Mouse (Mus musculus) midbrain, postnatal 0 days (tissue): ENCODE data around the gene Ppdpf. TPM values are rescaled to one million over a fixed set of nuclear protein-coding genes. Genes with fewer than 3 reads are reported as not detected.

Source experiments
- ATAC-seq: fragments of 200-750 bp; cut with Nextera tagmentation; 2 replicates; pipeline ENCODE4 v1.8.0; 2017; ENCODE audit warnings: moderate number of reproducible peaks, mild to moderate bottlenecking, moderate TSS enrichment, moderate library complexity; ENCODE audit not compliant: low FRiP score
- DNase-seq: peaks from one replicate; pipeline ENCODE4 v3.0.0-alpha.2; 2015; ENCODE audit warnings: low spot score
- H3K27ac ChIP-seq: fragments of 300-500 bp; sonication (generic); 2 replicates; pipeline ENCODE4 v1.5.1; 2014; ENCODE audit warnings: low read depth, mild to moderate bottlenecking, low read length, mixed read lengths
- H3K27me3 ChIP-seq: fragments of 300-500 bp; sonication (generic); 2 replicates; pipeline ENCODE4 v1.6.1; 2014; ENCODE audit warnings: low read length, control low read depth, mixed read lengths; ENCODE audit not compliant: insufficient read depth
- H3K36me3 ChIP-seq: fragments of 300-500 bp; sonication (generic); 2 replicates; pipeline ENCODE4 v1.6.1; 2014; ENCODE audit warnings: low read length, control low read depth, mixed read lengths; ENCODE audit not compliant: insufficient read depth
- H3K4me1 ChIP-seq: fragments of 300-500 bp; sonication (generic); 2 replicates; pipeline ENCODE4 v1.6.1; 2014; ENCODE audit warnings: mild to moderate bottlenecking, control low read depth, antibody characterized with exemption, low read length, mixed read lengths; ENCODE audit not compliant: insufficient read depth
- H3K4me2 ChIP-seq: fragments of 300-500 bp; sonication (generic); 2 replicates; pipeline ENCODE4 v1.6.1; 2014; ENCODE audit warnings: low read depth, mild to moderate bottlenecking, low read length, mixed read lengths; ENCODE audit not compliant: poor library complexity, severe bottlenecking
- H3K4me3 ChIP-seq: fragments of 300-500 bp; sonication (generic); 2 replicates; pipeline ENCODE4 v1.5.1; 2014; ENCODE audit warnings: low read depth, mild to moderate bottlenecking, low read length, moderate library complexity
- H3K9ac ChIP-seq: fragments of 300-500 bp; sonication (generic); replicated peaks from 2 replicates; pipeline ENCODE4 v1.6.1; 2014; ENCODE audit warnings: mild to moderate bottlenecking, low read length, moderate library complexity, mixed read lengths; ENCODE audit not compliant: poor library complexity, severe bottlenecking
- H3K9me3 ChIP-seq: fragments of 300-500 bp; sonication (generic); 2 replicates; pipeline ENCODE4 v1.6.1; 2016; ENCODE audit warnings: low read length, control low read depth
- CTCF ChIP-seq: IDR thresholded peaks from 2 replicates; pipeline ENCODE4 v1.5.1; 2016; ENCODE audit warnings: antibody characterized with exemption, mild to moderate bottlenecking
- WGBS: fragments of 180-500 bp; shearing (Covaris S2); extraction: QIAGEN DNeasy Blood & Tissue Kit; methylation state at CpG from one replicate; pipeline ENCODE4 v1.1.7; 2014; 5-methylcytosine and 5-hydroxymethylcytosine counted together
- polyA plus RNA-seq: library from polyadenylated mRNA; unstranded; fragments of >200 nt; fragmentation: Nextera tagmentation; extraction: Ambion mirVana; gene quantifications from 2 replicates; pipeline ENCODE4 v1.2.1, GENCODE M21; 2015
- total RNA-seq: library from RNA; depleted of rRNA; stranded (reverse); fragments of >200 nt; gene quantifications from 2 replicates; pipeline ENCODE4 v1.2.3, GENCODE M21; 2014

Gene Ppdpf
- total and polyA plus RNA-seq, 2 experiments from 2014 or later: 323 to 365 TPM

DNA sequence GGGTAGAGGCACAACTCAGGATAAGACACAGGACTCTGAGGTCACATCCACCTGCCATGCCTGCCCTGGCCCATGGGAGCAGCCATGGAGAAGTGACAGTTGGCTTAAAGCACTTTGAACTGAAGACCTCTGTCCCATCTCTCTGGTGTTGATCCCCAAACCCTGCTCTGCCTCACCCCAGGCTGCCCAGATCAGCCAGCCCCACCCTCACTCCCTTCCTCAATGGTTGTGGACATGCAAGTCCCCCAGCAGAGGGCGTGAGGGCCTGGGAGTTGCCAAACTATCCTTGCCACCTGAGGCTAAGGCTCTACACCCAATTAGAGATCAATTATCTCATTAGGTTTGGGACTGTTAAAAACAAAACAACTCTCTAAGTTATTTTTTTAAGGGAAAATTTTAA, 33.2 kb upstream of the Ppdpf start:
- Histone ChIP-seq H3K9me3 (no peaks in the 10 kb centered on the region), H3K4me3 (no peak overlapping the region), H3K27me3 (no peaks in the 10 kb centered on the region), H3K9ac (no peak overlapping the region), H3K27ac (no peak overlapping the region), H3K4me1 (peaks cover 29% of the 10 kb centered on the region), H3K36me3 (peaks cover 35% of the 10 kb centered on the region), H3K4me2 (no peak overlapping the region; the same call in 1 of the 2 replicates)
- no peak for ATAC-seq
- 11% methylated on average over 1 of the region's 1 CpGs for WGBS
- peak; percentile 69 for TF ChIP-seq CTCF
- DNase-seq: no peak

GRCm38 (mm10) chr2:181154361-181154760, 32.7 kb upstream of the Ppdpf start:
- ATAC-seq: no peak
- H3K27me3 ChIP-seq: no peaks in the 10 kb centered on the region
- no peak for TF ChIP-seq CTCF
- peaks cover 34% of the 10 kb centered on the region for H3K4me1 ChIP-seq
- peaks cover 35% of the 10 kb centered on the region for H3K36me3 ChIP-seq
- no peak overlapping the region for H3K9ac ChIP-seq
- H3K27ac ChIP-seq: no peak overlapping the region
- peak overlapping the region; percentile 92 for H3K4me2 ChIP-seq
- no peaks in the 10 kb centered on the region for H3K9me3 ChIP-seq
- no peak overlapping the region for H3K4me3 ChIP-seq
- 85% methylated on average over 3 of the region's 3 CpGs for WGBS
- DNase-seq: no peak

GRCm38 (mm10) chr2:181154831-181155415, 32.1 kb upstream of the Ppdpf start:
- Histone ChIP-seq H3K4me3 (peak overlapping the region; percentile 54), H3K9ac (peak overlapping the region; percentile 36; the same call in 1 of the 2 replicates), H3K36me3 (peaks cover 31% of the 10 kb centered on the region), H3K27me3 (no peaks in the 10 kb centered on the region), H3K27ac (no peak overlapping the region), H3K9me3 (no peaks in the 10 kb centered on the region), H3K4me2 (peak overlapping the region; percentile 92), H3K4me1 (peaks cover 39% of the 10 kb centered on the region)
- ATAC-seq: no peak
- no peak for DNase-seq
- TF ChIP-seq CTCF: no peak
- 85% methylated on average over 8 of the region's 8 CpGs for WGBS

DNA sequence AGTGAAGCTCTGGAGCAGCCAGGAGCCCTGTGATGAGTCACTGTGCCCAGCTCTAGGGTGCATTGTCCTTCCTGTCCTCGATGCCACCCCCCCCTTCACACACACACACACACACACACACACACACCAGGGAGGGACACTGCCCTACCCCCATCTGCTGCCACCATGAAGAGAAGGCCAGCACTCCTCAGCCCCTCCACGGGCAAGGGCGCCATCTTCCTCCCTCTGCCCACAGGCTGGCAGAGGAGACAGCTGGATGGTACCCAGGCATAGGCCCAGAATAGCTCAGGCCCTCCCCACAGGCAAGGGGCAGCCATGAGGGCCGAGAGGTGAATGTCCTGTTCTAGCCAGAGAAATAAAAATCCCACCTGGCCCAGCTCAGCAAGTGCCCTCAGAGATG, 31.2 kb upstream of the Ppdpf start:
- Histone ChIP-seq H3K9ac (peak overlapping the region; percentile 84), H3K4me2 (peak overlapping the region; percentile 92), H3K27me3 (no peaks in the 10 kb centered on the region), H3K27ac (peak overlapping the region; percentile 85), H3K9me3 (no peaks in the 10 kb centered on the region), H3K4me3 (peak overlapping the region; percentile 54), H3K4me1 (peaks cover 39% of the 10 kb centered on the region), H3K36me3 (peaks cover 22% of the 10 kb centered on the region)
- no peak for TF ChIP-seq CTCF
- ATAC-seq (peak; percentile 15; the same call in 1 of the 2 replicates), DNase-seq (no peak)
- WGBS: 64% methylated on average over 4 of the region's 4 CpGs

DNA sequence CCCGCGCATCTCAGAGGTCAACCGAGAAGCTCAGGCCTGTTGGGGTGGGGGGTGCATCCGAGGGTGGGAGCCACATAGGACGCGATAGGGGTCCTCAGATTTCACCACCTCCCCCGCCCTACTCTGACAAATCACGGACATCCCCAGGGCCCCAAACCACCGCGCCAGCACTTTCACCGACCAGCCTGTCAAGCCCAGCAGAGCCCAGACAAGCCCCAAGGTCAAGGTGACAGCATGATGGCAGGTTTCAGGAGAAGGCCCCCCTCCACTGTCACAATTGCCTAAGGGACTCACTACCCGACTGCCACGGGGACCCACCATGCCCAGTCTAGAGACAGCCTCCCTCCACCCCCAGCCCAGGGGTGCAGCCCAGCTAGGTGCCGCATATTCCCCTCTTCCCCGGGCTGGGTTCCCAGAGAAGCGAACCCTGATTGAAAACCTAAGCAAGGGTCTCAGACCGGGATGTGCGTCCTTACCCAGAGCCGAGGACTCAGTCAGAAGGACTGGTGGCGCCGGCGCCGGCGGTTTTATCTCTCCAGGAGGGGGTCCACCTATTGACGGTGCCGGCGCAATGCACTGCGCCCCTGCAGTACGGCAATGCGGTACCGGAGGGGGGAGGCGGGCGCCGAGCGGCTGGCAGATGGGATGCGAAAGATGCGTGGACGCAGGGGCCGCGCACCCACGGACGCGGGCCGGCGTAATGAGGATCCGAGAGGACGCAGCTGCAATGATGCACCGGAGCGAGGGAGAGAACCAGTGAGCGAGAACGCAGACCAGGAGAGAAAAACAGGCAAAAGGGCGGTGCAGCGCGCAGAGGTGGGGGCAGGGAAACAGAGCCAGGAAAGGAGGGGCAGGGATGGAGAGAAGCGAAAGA, 30.6 kb upstream of the Ppdpf start, which contains the start of gene Eef1a2:
TSS of gene Eef1a2 (minus strand) at position 767 of the 874 bp plus-strand sequence.
- WGBS: 2% methylated on average over 55 of the region's 55 CpGs
- DNase-seq (peak; percentile 81), ATAC-seq (peak; percentile 56)
- peak within 1 kb of the TSS; percentile 92 for H3K4me2 ChIP-seq
- peak within 1 kb of the TSS; percentile 85 for H3K27ac ChIP-seq
- peak within 1 kb of the TSS; percentile 84 for H3K9ac ChIP-seq
- peak; percentile 67 for TF ChIP-seq CTCF
- H3K27me3 ChIP-seq: no peaks in the 10 kb centered on the region
- H3K36me3 ChIP-seq: peaks cover 16% of the 10 kb centered on the region
- peaks cover 39% of the 10 kb centered on the region for H3K4me1 ChIP-seq
- H3K4me3 ChIP-seq: peak within 1 kb of the TSS; percentile 54
- no peaks in the 10 kb centered on the region for H3K9me3 ChIP-seq

DNA sequence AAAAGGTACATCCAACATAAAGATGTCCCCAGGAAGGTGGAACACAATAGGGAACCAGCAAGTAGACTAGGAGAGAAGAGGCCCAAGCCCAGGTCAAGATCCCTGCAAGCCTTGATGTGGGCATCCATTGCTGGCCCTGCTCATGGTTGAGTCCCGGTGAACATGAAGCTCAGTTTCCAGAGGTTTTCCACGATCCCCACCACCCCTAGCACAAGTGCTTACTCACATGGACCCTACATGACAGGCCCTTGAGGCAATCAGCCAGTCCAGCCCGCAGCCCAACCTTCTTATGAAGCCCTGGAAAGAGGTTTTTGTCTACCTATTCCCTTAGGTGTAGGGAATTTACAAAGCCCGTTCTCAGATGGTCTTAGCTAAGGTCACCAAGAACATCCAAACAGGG, 29.9 kb upstream of the Ppdpf start:
- 79% methylated on average over 4 of the region's 4 CpGs for WGBS
- peak overlapping the region; percentile 84 for H3K9ac ChIP-seq
- DNase-seq: no peak
- H3K9me3 ChIP-seq: no peaks in the 10 kb centered on the region
- H3K4me2 ChIP-seq: peak overlapping the region; percentile 92
- H3K27me3 ChIP-seq: no peaks in the 10 kb centered on the region
- peaks cover 10% of the 10 kb centered on the region for H3K36me3 ChIP-seq
- TF ChIP-seq CTCF: no peak
- H3K27ac ChIP-seq: peak overlapping the region; percentile 85
- peak overlapping the region; percentile 54 for H3K4me3 ChIP-seq
- peaks cover 39% of the 10 kb centered on the region for H3K4me1 ChIP-seq
- 0 out of 2 replicates have a peak, but pooled peaks have one; percentile 2 for ATAC-seq
